Mouse (Mus musculus) forebrain, embryonic 10.5 days (tissue): ENCODE measurements around the gene Tm9sf4. TPM values are rescaled to one million over a fixed set of nuclear protein-coding genes. Genes with fewer than 3 reads are reported as not detected.

ENCODE experiments used
- DNase-seq: peaks from one replicate; pipeline ENCODE4 v3.0.0-alpha.2; 2017; ENCODE audit warnings: low spot score; ENCODE audit errors: extremely low spot score
- H3K27ac ChIP-seq: fragments of 300-500 bp; sonication (generic); 2 replicates; pipeline ENCODE4 v1.5.1; 2016; ENCODE audit warnings: mild to moderate bottlenecking
- H3K27me3 ChIP-seq: fragments of 300-500 bp; sonication (generic); 2 replicates; pipeline ENCODE4 v1.6.1; 2016; ENCODE audit warnings: mild to moderate bottlenecking; ENCODE audit not compliant: poor library complexity, severe bottlenecking
- H3K36me3 ChIP-seq: fragments of 300-500 bp; sonication (generic); replicated peaks from 2 replicates; pipeline ENCODE4 v1.6.1; 2016; ENCODE audit warnings: mild to moderate bottlenecking, moderate library complexity
- H3K4me1 ChIP-seq: fragments of 300-500 bp; sonication (generic); 2 replicates; pipeline ENCODE4 v1.6.1; 2016
- H3K4me3 ChIP-seq: fragments of 300-500 bp; sonication (generic); 2 replicates; pipeline ENCODE4 v1.5.1; 2016; ENCODE audit warnings: mild to moderate bottlenecking, moderate library complexity
- H3K9me3 ChIP-seq: fragments of 300-500 bp; sonication (generic); 2 replicates; pipeline ENCODE4 v1.6.1; 2016; ENCODE audit warnings: mild to moderate bottlenecking, moderate library complexity
- WGBS: fragments of 180-500 bp; shearing (Covaris S2); methylation state at CpG from one replicate; pipeline ENCODE4 v1.1.7; 2016; 5-methylcytosine and 5-hydroxymethylcytosine counted together
- polyA plus RNA-seq: library from polyadenylated mRNA; unstranded; fragments of >200 nt; fragmentation: Nextera tagmentation; extraction: Ambion mirVana; gene quantifications from 2 replicates; pipeline ENCODE4 v1.2.1, GENCODE M21; 2016

The Tm9sf4 gene
- polyA plus RNA-seq, 1 experiment from 2014 or later, result 66.0 TPM

- H3K27ac ChIP-seq, result peak within 1 kb of the TSS; percentile 82
- H3K4me3 ChIP-seq, result peak within 1 kb of the TSS; percentile 58
- H3K4me1 ChIP-seq, result peaks cover 16% of the 10 kb centered on the region
- H3K36me3 ChIP-seq, result peaks cover 35% of the 10 kb centered on the region
- H3K9me3 ChIP-seq, result no peaks in the 10 kb centered on the region
- DNase-seq, result peak; percentile 35
- no peaks in the 10 kb centered on the region for H3K27me3 ChIP-seq
- WGBS, result 3% methylated on average over 31 of the region's 31 CpGs
Measured at GRCm38 (mm10) chr2:153224946-153225594, 64.0 kb downstream of the Tm9sf4 start, which contains the start of gene Tspyl3. Tspyl3 (minus strand) TSS chr2:153225441.

GRCm38 (mm10) chr2:153225595-153225953, 64.5 kb downstream of the Tm9sf4 start:
- Histone ChIP-seq H3K36me3 (peaks cover 40% of the 10 kb centered on the region), H3K4me3 (peak overlapping the region; percentile 58), H3K4me1 (peaks cover 16% of the 10 kb centered on the region), H3K27ac (peak overlapping the region; percentile 82; the same call in 1 of the 2 replicates), H3K27me3 (no peaks in the 10 kb centered on the region), H3K9me3 (no peaks in the 10 kb centered on the region)
- WGBS, result 8% methylated on average over 3 of the region's 3 CpGs
- DNase-seq, result no peak

GRCm38 (mm10) chr2:153227959-153228358, 66.9 kb downstream of the Tm9sf4 start:
- peaks cover 16% of the 10 kb centered on the region for H3K4me1 ChIP-seq
- H3K4me3 ChIP-seq, result no peak overlapping the region
- DNase-seq, result no peak
- no peaks in the 10 kb centered on the region for H3K27me3 ChIP-seq
- H3K9me3 ChIP-seq, result no peaks in the 10 kb centered on the region
- no peak overlapping the region for H3K27ac ChIP-seq
- WGBS, result 95% methylated on average over 4 of the region's 4 CpGs
- H3K36me3 ChIP-seq, result peaks cover 64% of the 10 kb centered on the region

GRCm38 (mm10) chr2:153228523-153228922, 67.4 kb downstream of the Tm9sf4 start:
- Histone ChIP-seq H3K4me3 (no peak overlapping the region), H3K9me3 (no peaks in the 10 kb centered on the region), H3K4me1 (peaks cover 16% of the 10 kb centered on the region), H3K27ac (no peak overlapping the region), H3K36me3 (peaks cover 69% of the 10 kb centered on the region), H3K27me3 (no peaks in the 10 kb centered on the region)
- DNase-seq, result no peak
- 86% methylated on average over 5 of the region's 5 CpGs for WGBS

DNA sequence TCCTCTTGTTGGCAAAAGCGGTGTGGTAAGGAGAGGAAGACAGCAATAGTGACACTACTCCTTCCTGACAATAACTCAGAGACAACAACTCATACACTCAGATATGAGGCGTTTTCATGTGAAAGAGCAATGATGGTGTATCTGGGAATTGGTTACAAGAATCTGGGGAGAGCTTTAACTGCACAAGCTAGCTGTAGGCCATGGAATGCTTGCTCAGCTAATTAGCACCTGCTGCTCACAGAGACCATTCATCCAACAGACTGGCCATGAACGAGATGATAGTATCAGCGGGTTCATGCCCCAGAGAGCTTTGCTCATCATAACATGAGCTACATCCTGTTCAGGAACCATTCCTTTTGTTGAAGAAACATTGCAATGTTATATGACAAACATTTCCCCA, 76.1 kb downstream of the Tm9sf4 start:
- Histone ChIP-seq H3K27ac (no peak overlapping the region), H3K36me3 (peaks cover 68% of the 10 kb centered on the region), H3K4me1 (peaks cover 41% of the 10 kb centered on the region), H3K27me3 (no peaks in the 10 kb centered on the region), H3K4me3 (no peak overlapping the region), H3K9me3 (no peaks in the 10 kb centered on the region)
- WGBS, result 74% methylated on average over 4 of the region's 4 CpGs
- DNase-seq, result no peak

GRCm38 (mm10) chr2:153237891-153238290, 76.8 kb downstream of the Tm9sf4 start:
- H3K36me3 ChIP-seq, result peaks cover 61% of the 10 kb centered on the region
- H3K27ac ChIP-seq, result no peak overlapping the region
- H3K9me3 ChIP-seq, result no peaks in the 10 kb centered on the region
- H3K4me1 ChIP-seq, result peaks cover 47% of the 10 kb centered on the region
- no peak for DNase-seq
- 76% methylated on average over 4 of the region's 4 CpGs for WGBS
- H3K27me3 ChIP-seq, result no peaks in the 10 kb centered on the region
- no peak overlapping the region for H3K4me3 ChIP-seq

GRCm38 (mm10) chr2:153238406-153238805, 77.3 kb downstream of the Tm9sf4 start:
- Histone ChIP-seq H3K36me3 (peaks cover 60% of the 10 kb centered on the region), H3K4me1 (peaks cover 47% of the 10 kb centered on the region), H3K27ac (no peak overlapping the region), H3K27me3 (no peaks in the 10 kb centered on the region), H3K4me3 (peak overlapping the region; percentile 98; the same call in 1 of the 2 replicates), H3K9me3 (no peaks in the 10 kb centered on the region)
- no peak for DNase-seq
- WGBS, result 70% methylated on average over 2 of the region's 2 CpGs

DNA sequence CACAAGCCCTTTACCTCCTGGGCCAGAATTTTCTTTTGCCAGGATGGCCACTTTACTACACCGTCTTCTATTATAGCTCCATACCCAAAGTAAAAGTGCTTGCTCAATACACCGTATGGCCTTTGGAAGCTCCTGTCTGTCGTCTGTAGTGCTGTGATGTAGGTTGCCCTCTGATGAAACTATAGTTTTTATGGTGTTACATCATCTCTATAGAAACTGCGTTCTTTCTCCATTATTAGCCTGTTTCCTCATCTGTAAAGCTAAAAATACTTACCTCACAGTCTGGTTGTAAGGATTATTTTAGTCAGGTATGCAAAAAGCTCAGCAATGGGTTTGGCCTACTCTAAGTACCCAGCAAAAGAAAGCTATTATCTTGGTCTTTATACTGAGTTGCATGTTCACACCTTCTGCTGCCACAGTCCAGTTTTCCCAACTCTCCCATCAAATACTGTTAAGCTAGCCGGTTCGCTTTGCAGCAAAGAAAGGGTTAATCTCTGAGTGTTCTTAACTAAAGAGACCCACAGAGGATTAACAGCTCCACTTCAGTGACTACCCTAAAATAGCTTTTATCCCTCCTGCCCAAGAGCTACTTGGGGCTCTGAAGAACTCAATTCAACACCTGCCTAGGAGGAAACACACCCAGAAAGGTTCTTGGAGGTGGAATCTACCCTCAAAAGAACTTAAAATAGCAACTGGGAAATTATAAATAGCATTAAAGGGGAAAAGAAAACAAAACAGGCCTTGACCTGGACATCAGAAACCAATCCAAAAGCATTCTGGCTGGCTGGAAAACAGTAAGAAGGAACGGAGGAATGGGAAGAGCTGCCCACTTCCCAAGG, 78.1 kb downstream of the Tm9sf4 start:
- Histone ChIP-seq H3K9me3 (no peaks in the 10 kb centered on the region), H3K4me3 (peak overlapping the region; percentile 98), H3K4me1 (peaks cover 47% of the 10 kb centered on the region), H3K27ac (peak overlapping the region; percentile 100), H3K27me3 (no peaks in the 10 kb centered on the region), H3K36me3 (peaks cover 57% of the 10 kb centered on the region)
- no peak for DNase-seq
- 50% methylated on average over 7 of the region's 7 CpGs for WGBS

DNA sequence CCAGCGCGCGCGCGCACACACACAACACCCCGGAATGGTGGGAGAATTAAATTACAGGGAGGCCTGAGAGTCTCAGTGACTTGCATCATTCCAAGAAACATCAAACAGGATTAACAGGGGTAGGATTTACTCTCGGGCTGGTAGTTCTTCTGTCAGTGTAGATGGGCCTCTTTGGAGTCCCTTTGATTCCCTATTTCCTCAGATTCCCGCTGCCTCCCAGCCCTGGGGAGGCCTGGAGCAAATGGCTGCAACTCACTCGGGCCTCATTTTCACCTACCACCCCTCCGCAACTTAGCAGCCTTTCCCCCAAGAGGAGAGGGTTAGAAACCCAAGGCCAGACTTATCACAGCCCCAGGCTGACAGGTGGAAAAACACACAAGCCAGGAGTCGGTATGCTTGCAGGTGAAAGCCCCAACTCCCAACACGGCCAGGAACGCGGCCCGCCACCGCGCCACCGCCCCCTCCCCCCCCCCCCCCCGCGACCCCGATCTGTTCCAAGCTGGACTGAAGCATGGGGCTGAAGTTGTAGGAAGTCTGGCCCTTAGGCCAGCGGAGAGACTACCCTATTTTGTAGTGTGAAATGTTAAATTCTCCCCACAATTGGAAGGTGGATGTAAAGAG, 78.9 kb downstream of the Tm9sf4 start:
- 1% methylated on average over 22 of the region's 22 CpGs for WGBS
- H3K36me3 ChIP-seq, result peaks cover 57% of the 10 kb centered on the region

GRCm38 (mm10) chr2:153240701-153241235, 79.7 kb downstream of the Tm9sf4 start:
- Histone ChIP-seq H3K4me1 (peaks cover 47% of the 10 kb centered on the region), H3K4me3 (peak overlapping the region; percentile 98), H3K9me3 (no peaks in the 10 kb centered on the region), H3K27me3 (no peaks in the 10 kb centered on the region), H3K27ac (peak overlapping the region; percentile 100), H3K36me3 (peaks cover 57% of the 10 kb centered on the region)
- whole genome bisulfite sequencing, result under 1% methylated on average over 33 of the region's 33 CpGs
- DNase-seq, result no peak

More for the DNA sequence above, 78.9 kb downstream of the Tm9sf4 start:
- Histone ChIP-seq H3K4me3 (peak overlapping the region; percentile 98), H3K27ac (peak overlapping the region; percentile 100), H3K27me3 (no peaks in the 10 kb centered on the region), H3K4me1 (peaks cover 47% of the 10 kb centered on the region), H3K9me3 (no peaks in the 10 kb centered on the region)
- DNase-seq, result peak; percentile 41

DNA sequence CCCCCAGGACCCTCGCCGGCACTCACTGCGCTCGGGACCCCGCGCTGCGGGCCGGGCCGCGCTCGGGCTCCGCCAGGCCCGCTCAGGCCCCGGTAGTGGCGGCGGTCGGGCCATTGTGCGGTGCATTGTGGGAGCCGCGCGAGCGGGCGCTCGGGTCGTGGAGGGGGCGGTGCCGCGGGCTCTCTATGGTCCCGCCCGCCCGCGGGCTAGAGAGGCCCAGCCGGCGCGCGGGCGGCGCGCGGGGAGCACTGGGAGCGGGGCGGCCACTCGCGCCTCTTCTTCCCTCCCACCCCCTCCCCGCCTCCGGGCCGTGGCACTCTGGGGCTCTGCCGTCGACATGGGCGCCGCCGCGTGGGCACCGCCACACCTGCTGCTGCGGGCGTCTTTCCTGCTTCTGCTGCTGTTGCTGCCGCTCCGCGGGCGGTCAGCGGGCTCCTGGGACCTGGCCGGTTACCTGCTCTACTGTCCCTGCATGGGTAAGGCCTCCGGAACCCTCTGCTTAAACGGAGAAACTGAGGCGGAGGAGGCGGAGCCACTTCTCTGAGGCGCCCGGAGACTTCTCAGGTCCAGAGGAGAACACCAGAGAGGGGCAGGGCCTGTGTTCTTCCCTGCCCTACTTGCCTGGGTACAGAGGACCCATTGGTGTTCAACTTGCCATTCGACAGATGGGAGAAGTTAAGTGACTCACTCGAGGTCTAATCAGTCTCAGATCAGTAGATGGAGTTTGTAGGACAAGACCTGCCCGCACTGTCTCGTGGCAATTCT, 80.3 kb downstream of the Tm9sf4 start, which contains the start of the genes Plagl2 and Pofut1:
Gene Plagl2, minus strand, starts transcription at position 177 of the 765 bp plus-strand sequence.
Gene Pofut1, plus strand, starts transcription at position 284 of the 765 bp plus-strand sequence.
- H3K36me3 ChIP-seq, result peaks cover 57% of the 10 kb centered on the region
- under 1% methylated on average over 69 of the region's 72 CpGs for WGBS
- H3K9me3 ChIP-seq, result no peaks in the 10 kb centered on the region
- DNase-seq, result peak; percentile 84
- no peaks in the 10 kb centered on the region for H3K27me3 ChIP-seq
- H3K4me1 ChIP-seq, result peaks cover 47% of the 10 kb centered on the region
- H3K4me3 ChIP-seq, result peak within 1 kb of the TSS; percentile 98
- H3K27ac ChIP-seq, result peak within 1 kb of the TSS; percentile 100

GRCm38 (mm10) chr2:153242156-153242555, 81.1 kb downstream of the Tm9sf4 start:
- no peak for DNase-seq
- Histone ChIP-seq H3K4me1 (peaks cover 47% of the 10 kb centered on the region), H3K9me3 (no peaks in the 10 kb centered on the region), H3K36me3 (peaks cover 56% of the 10 kb centered on the region), H3K27ac (peak overlapping the region; percentile 100), H3K27me3 (no peaks in the 10 kb centered on the region), H3K4me3 (peak overlapping the region; percentile 98)
- WGBS, result 67% methylated on average over 6 of the region's 6 CpGs
